Mouse (Mus musculus) left cerebral cortex, adult 9 months (tissue): Measurements from ENCODE around the gene Jazf1.

Experiments
- DNase-seq, 2 experiments: peaks; one replicate each; pipeline ENCODE4 v3.0.0; 2022; ENCODE audit warnings: low spot score in 2 of 2

Jazf1 gene

GRCm38 (mm10) chr6:52916836-52917376, 151.5 kb downstream of the Jazf1 start:
- no peak for DNase-seq

GRCm38 (mm10) chr6:52914921-52915320, 153.5 kb downstream of the Jazf1 start:
- no peak for DNase-seq

GRCm38 (mm10) chr6:52912143-52912918, 156.1 kb downstream of the Jazf1 start:
- DNase-seq = no peak

GRCm38 (mm10) chr6:52906801-52907200, 161.6 kb downstream of the Jazf1 start:
- DNase-seq = no peak

- DNase-seq = no peak
These were observed 163.3 kb downstream of the Jazf1 start for GRCm38 (mm10) chr6:52905100-52905499.

GRCm38 (mm10) chr6:52903226-52903960, 165.0 kb downstream of the Jazf1 start:
- DNase-seq = no peak

- DNase-seq = no peak
These were observed 168.7 kb downstream of the Jazf1 start for GRCm38 (mm10) chr6:52899574-52900245.

- DNase-seq = no peak
These were observed 173.4 kb downstream of the Jazf1 start for GRCm38 (mm10) chr6:52895075-52895474.

GRCm38 (mm10) chr6:52894501-52894823, 174.0 kb downstream of the Jazf1 start:
- no peak for DNase-seq

- DNase-seq = no peak
These were observed 174.5 kb downstream of the Jazf1 start for GRCm38 (mm10) chr6:52893811-52894500.

GRCm38 (mm10) chr6:52892978-52893377, 175.5 kb downstream of the Jazf1 start:
- DNase-seq = no peak

- no peak for DNase-seq
These were observed 180.8 kb downstream of the Jazf1 start for GRCm38 (mm10) chr6:52887541-52888203.

- DNase-seq = no peak
These were observed 184.7 kb downstream of the Jazf1 start for GRCm38 (mm10) chr6:52883773-52884172.

- DNase-seq = no peak
These were observed 191.3 kb downstream of the Jazf1 start for GRCm38 (mm10) chr6:52877176-52877575.

GRCm38 (mm10) chr6:52871306-52871705, 197.1 kb downstream of the Jazf1 start:
- no peak for DNase-seq

GRCm38 (mm10) chr6:52869252-52869651, 199.2 kb downstream of the Jazf1 start:
- DNase-seq = no peak

- no peak for DNase-seq
These were observed 200.1 kb downstream of the Jazf1 start for GRCm38 (mm10) chr6:52868352-52868751.

- DNase-seq = no peak
These were observed 206.5 kb downstream of the Jazf1 start for GRCm38 (mm10) chr6:52861928-52862327.

GRCm38 (mm10) chr6:52861186-52861820, 207.1 kb downstream of the Jazf1 start:
- no peak for DNase-seq

- no peak for DNase-seq
These were observed 207.7 kb downstream of the Jazf1 start for GRCm38 (mm10) chr6:52860713-52861112.

GRCm38 (mm10) chr6:52858911-52859431, 209.5 kb downstream of the Jazf1 start:
- no peak for DNase-seq
